Mouse (Mus musculus): ENCODE results near the gene Itpka. TPM values are rescaled to one million over a fixed set of nuclear protein-coding genes. Genes with fewer than 3 reads are reported as not detected.

Itpka gene
- polyA plus RNA-seq, 1 experiment from 2014 or later: 1.2 TPM

Other genes with a start within 250 kb of the Itpka start
- gene Exd1, start 194.7 kb upstream of the Itpka start, polyA plus RNA-seq (2016; fragmentation: Nextera tagmentation; extraction: Ambion mirVana): 0.73 and 0.82 TPM in 2 replicates
- gene Chp1, start 194.6 kb upstream of the Itpka start, polyA plus RNA-seq (2016; fragmentation: Nextera tagmentation; extraction: Ambion mirVana): 50.6 and 51.5 TPM in 2 replicates
- 98.4 and 100 TPM in 2 replicates for gene Nusap1, start 124.0 kb upstream of the Itpka start, polyA plus RNA-seq (2016; fragmentation: Nextera tagmentation; extraction: Ambion mirVana)
- 43.2 and 47.5 TPM in 2 replicates for gene Oip5, start 123.9 kb upstream of the Itpka start, polyA plus RNA-seq (2016; fragmentation: Nextera tagmentation; extraction: Ambion mirVana)
- gene Ndufaf1, start 79.5 kb upstream of the Itpka start, polyA plus RNA-seq (2016; fragmentation: Nextera tagmentation; extraction: Ambion mirVana): 50.5 and 53.9 TPM in 2 replicates
- 56.5 and 61.8 TPM in 2 replicates for gene Rtf1, start 67.3 kb upstream of the Itpka start, polyA plus RNA-seq (2016; fragmentation: Nextera tagmentation; extraction: Ambion mirVana)
- 0.33 TPM in 1 of 2 replicates, not detected in the other for gene Ltk, start 18.1 kb downstream of the Itpka start, polyA plus RNA-seq (2016; fragmentation: Nextera tagmentation; extraction: Ambion mirVana)
- 42.3 and 43.5 TPM in 2 replicates for gene Rpap1, start 45.2 kb downstream of the Itpka start, polyA plus RNA-seq (2016; fragmentation: Nextera tagmentation; extraction: Ambion mirVana)
- 27.0 and 27.6 TPM in 2 replicates for gene Tyro3, start 55.4 kb downstream of the Itpka start, polyA plus RNA-seq (2016; fragmentation: Nextera tagmentation; extraction: Ambion mirVana)
- gene Mga, start 154.9 kb downstream of the Itpka start, polyA plus RNA-seq (2016; fragmentation: Nextera tagmentation; extraction: Ambion mirVana): 29.1 and 30.1 TPM in 2 replicates
- gene Mapkbp1, start 230.4 kb downstream of the Itpka start, polyA plus RNA-seq (2016; fragmentation: Nextera tagmentation; extraction: Ambion mirVana): 3.5 and 3.7 TPM in 2 replicates